Mouse (Mus musculus) CD4-positive, CD25-positive, alpha-beta regulatory T cell, adult 4 months (primary cell): ENCODE measurements around the gene Ak4. TPM values are rescaled to one million over a fixed set of nuclear protein-coding genes. Genes with fewer than 3 reads are reported as not detected.
"Not testable (repeated sequence)": the region's sequence is repeated elsewhere in the genome, so short reads cannot be mapped to it uniquely, and the experiment has no call there.

ENCODE experiments used
- ATAC-seq: one replicate; pipeline ENCODE4 v1.8.0; 2017
- polyA plus RNA-seq, 2 experiments: library from polyadenylated mRNA; unstranded; fragments of 100-300 nt; shearing (Covaris generic); gene quantifications; one replicate each; pipeline ENCODE4 v1.2.1; 2017

The Ak4 gene
- polyA plus RNA-seq, 2 experiments from 2014 or later, result 0.09 to 0.99 TPM

GRCm38 (mm10) chr4:101424495-101424894 is 5.4 kb downstream of the Ak4 start:
- no peak for ATAC-seq

GRCm38 (mm10) chr4:101425119-101425518 is 6.0 kb downstream of the Ak4 start:
- no peak for ATAC-seq

- no peak for ATAC-seq
Measured at GRCm38 (mm10) chr4:101425666-101426065, 6.6 kb downstream of the Ak4 start.

GRCm38 (mm10) chr4:101426566-101426965 is 7.5 kb downstream of the Ak4 start:
- no peak for ATAC-seq

GRCm38 (mm10) chr4:101427886-101428680 is 9.0 kb downstream of the Ak4 start:
- ATAC-seq, result no peak

- ATAC-seq, result no peak
Measured at GRCm38 (mm10) chr4:101429073-101429472, 10.0 kb downstream of the Ak4 start.

- no peak for ATAC-seq
Measured at GRCm38 (mm10) chr4:101430000-101430399, 10.9 kb downstream of the Ak4 start.

GRCm38 (mm10) chr4:101436761-101437512 is 17.9 kb downstream of the Ak4 start:
- ATAC-seq, result no peak

- no peak for ATAC-seq
Measured at GRCm38 (mm10) chr4:101438271-101438670, 19.2 kb downstream of the Ak4 start.

- ATAC-seq, result no peak
Measured at GRCm38 (mm10) chr4:101439738-101440389, 20.8 kb downstream of the Ak4 start.

GRCm38 (mm10) chr4:101442791-101443190 is 23.7 kb downstream of the Ak4 start:
- no peak for ATAC-seq

- ATAC-seq, result no peak
Measured at GRCm38 (mm10) chr4:101443419-101443991, 24.4 kb downstream of the Ak4 start.

- ATAC-seq, result no peak
Measured at GRCm38 (mm10) chr4:101445660-101446059, 26.6 kb downstream of the Ak4 start.

GRCm38 (mm10) chr4:101446606-101447005 is 27.5 kb downstream of the Ak4 start:
- ATAC-seq, result not testable (repeated sequence)

- no peak for ATAC-seq
Measured at GRCm38 (mm10) chr4:101448701-101449100, 29.6 kb downstream of the Ak4 start.

- ATAC-seq, result no peak
Measured at GRCm38 (mm10) chr4:101449344-101449743, 30.3 kb downstream of the Ak4 start.

GRCm38 (mm10) chr4:101450150-101450780 is 31.2 kb downstream of the Ak4 start:
- no peak for ATAC-seq

- no peak for ATAC-seq
Measured at GRCm38 (mm10) chr4:101451089-101451488, 32.0 kb downstream of the Ak4 start.

GRCm38 (mm10) chr4:101452829-101453228 is 33.8 kb downstream of the Ak4 start:
- ATAC-seq, result no peak

GRCm38 (mm10) chr4:101457176-101457575 is 38.1 kb downstream of the Ak4 start:
- no peak for ATAC-seq

- ATAC-seq, result peak; percentile 62
Measured at GRCm38 (mm10) chr4:101458341-101458740, 39.3 kb downstream of the Ak4 start.

GRCm38 (mm10) chr4:101459358-101459757 is 40.3 kb downstream of the Ak4 start:
- ATAC-seq, result no peak

GRCm38 (mm10) chr4:101460114-101460513 is 41.0 kb downstream of the Ak4 start:
- no peak for ATAC-seq
